Mouse (Mus musculus): ENCODE data around the gene Prmt3. TPM values are rescaled to one million over a fixed set of nuclear protein-coding genes. Genes with fewer than 3 reads are reported as not detected.

The Prmt3 gene
- polyA plus RNA-seq, 1 experiment, result 33.0 TPM

Other genes with a start within 250 kb of the Prmt3 start
- not detected in 2 replicates for gene Dbx1, start 141.5 kb upstream of the Prmt3 start, polyA plus RNA-seq (2012; rRNA removed)
- gene Htatip2, start 19.2 kb upstream of the Prmt3 start, polyA plus RNA-seq (2012; rRNA removed), result 9.1 and 10.3 TPM in 2 replicates
- 0.04 and 0.11 TPM in 2 replicates for gene Slc6a5, start 131.8 kb downstream of the Prmt3 start, polyA plus RNA-seq (2012; rRNA removed)
- gene Nell1, start 196.5 kb downstream of the Prmt3 start, polyA plus RNA-seq (2012; rRNA removed), result 23.7 and 32.7 TPM in 2 replicates